Mouse (Mus musculus): ENCODE data around the gene Spem2. TPM values are rescaled to one million over a fixed set of nuclear protein-coding genes. Genes with fewer than 3 reads are reported as not detected.
A peak's percentile ranks its signal among the peaks of the same experiment; 100 is the strongest.

Gene Spem2
- polyA plus RNA-seq, 1 experiment from 2014 or later = not detected

GRCm38 (mm10) chr11:69848021-69848420, 29.8 kb upstream of the Spem2 start:
- WGBS = 95% methylated on average over 6 of the region's 6 CpGs
- Histone ChIP-seq H3K9ac (0 out of 2 replicates have a peak overlapping the region, but pooled peaks have one; percentile 84), H3K4me1 (peaks cover 31% of the 10 kb centered on the region), H3K4me3 (peak overlapping the region; percentile 73), H3K27me3 (no peaks in the 10 kb centered on the region), H3K4me2 (peak overlapping the region; percentile 72), H3K27ac (no peak overlapping the region), H3K36me3 (ENCODE audit: poor library complexity, severe bottlenecking) (peaks cover 43% of the 10 kb centered on the region), H3K9me3 (replicated peaks) (no peaks in the 10 kb centered on the region)
- ATAC-seq = no peak

GRCm38 (mm10) chr11:69846738-69847688, 28.7 kb upstream of the Spem2 start:
- Histone ChIP-seq H3K27me3 (no peaks in the 10 kb centered on the region), H3K9ac (peak overlapping the region; percentile 84), H3K9me3 (replicated peaks) (no peaks in the 10 kb centered on the region), H3K4me3 (peak overlapping the region; percentile 73), H3K4me1 (peaks cover 31% of the 10 kb centered on the region), H3K27ac (peak overlapping the region; percentile 94), H3K4me2 (peak overlapping the region; percentile 72), H3K36me3 (ENCODE audit: poor library complexity, severe bottlenecking) (peaks cover 39% of the 10 kb centered on the region)
- 15% methylated on average over 36 of the region's 37 CpGs for WGBS
- ATAC-seq = peak; percentile 60

- Histone ChIP-seq H3K4me1 (peaks cover 31% of the 10 kb centered on the region), H3K4me3 (peak within 1 kb of the TSS; percentile 73), H3K36me3 (ENCODE audit: poor library complexity, severe bottlenecking) (peaks cover 31% of the 10 kb centered on the region), H3K27ac (peak within 1 kb of the TSS; percentile 94), H3K27me3 (no peaks in the 10 kb centered on the region), H3K9me3 (replicated peaks) (no peaks in the 10 kb centered on the region), H3K4me2 (peak within 1 kb of the TSS; percentile 72), H3K9ac (peak within 1 kb of the TSS; percentile 84)
- under 1% methylated on average over 33 of the region's 38 CpGs for WGBS
- ATAC-seq = peak; percentile 94
Measured at GRCm38 (mm10) chr11:69846198-69846680, 28.0 kb upstream of the Spem2 start, which contains the start of gene Plscr3. TSS of gene Plscr3 (plus strand) at chr11:69846376.

- H3K4me3 ChIP-seq = peak overlapping the region; percentile 94
- H3K27ac ChIP-seq = peak overlapping the region; percentile 96
- H3K4me1 ChIP-seq = peaks cover 40% of the 10 kb centered on the region
- peak overlapping the region; percentile 94 for H3K4me2 ChIP-seq
- H3K36me3 ChIP-seq (ENCODE audit: poor library complexity, severe bottlenecking) = peaks cover 3% of the 10 kb centered on the region; the same call in 1 of the 2 replicates
- H3K27me3 ChIP-seq = 0 out of 2 replicates have a peak, but pooled peaks cover under 1% of the 10 kb centered on the region
- peak; percentile 4; the same call in 1 of the 2 replicates for ATAC-seq
- no peaks in the 10 kb centered on the region for H3K9me3 ChIP-seq (replicated peaks)
- peak overlapping the region; percentile 68 for H3K9ac ChIP-seq
- 2% methylated on average over 7 of the region's 7 CpGs for WGBS
Measured at GRCm38 (mm10) chr11:69838714-69839104, 20.4 kb upstream of the Spem2 start.

GRCm38 (mm10) chr11:69837952-69838713, 19.9 kb upstream of the Spem2 start, which contains the start of gene Tmem256:
TSS of gene Tmem256 (plus strand) at chr11:69838514.
- ATAC-seq = peak; percentile 92
- under 1% methylated on average over 34 of the region's 34 CpGs for WGBS
- Histone ChIP-seq H3K27ac (peak within 1 kb of the TSS; percentile 96), H3K4me3 (peak within 1 kb of the TSS; percentile 94), H3K9ac (peak within 1 kb of the TSS; percentile 96), H3K4me1 (peaks cover 45% of the 10 kb centered on the region), H3K4me2 (peak within 1 kb of the TSS; percentile 94), H3K9me3 (replicated peaks) (no peaks in the 10 kb centered on the region), H3K36me3 (ENCODE audit: poor library complexity, severe bottlenecking) (peaks cover 9% of the 10 kb centered on the region; the same call in 1 of the 2 replicates), H3K27me3 (peaks cover 4% of the 10 kb centered on the region; the same call in 1 of the 2 replicates)

- peak; percentile 72; the same call in 1 of the 2 replicates for ATAC-seq
- peak within 1 kb of the TSS; percentile 94 for H3K4me2 ChIP-seq
- WGBS = 1% methylated on average over 14 of the region's 32 CpGs
- peak within 1 kb of the TSS; percentile 96 for H3K9ac ChIP-seq
- H3K9me3 ChIP-seq (replicated peaks) = no peaks in the 10 kb centered on the region
- H3K4me1 ChIP-seq = peaks cover 49% of the 10 kb centered on the region
- peaks cover 15% of the 10 kb centered on the region for H3K36me3 ChIP-seq (ENCODE audit: poor library complexity, severe bottlenecking)
- H3K4me3 ChIP-seq = peak within 1 kb of the TSS; percentile 94
- H3K27ac ChIP-seq = peak within 1 kb of the TSS; percentile 96
- peaks cover 4% of the 10 kb centered on the region; the same call in 1 of the 2 replicates for H3K27me3 ChIP-seq
Measured at GRCm38 (mm10) chr11:69837604-69837951, 19.3 kb upstream of the Spem2 start, which contains the start of gene Nlgn2. TSS of gene Nlgn2 (minus strand) at chr11:69837784.

GRCm38 (mm10) chr11:69836703-69837576, 18.7 kb upstream of the Spem2 start:
- Histone ChIP-seq H3K36me3 (ENCODE audit: poor library complexity, severe bottlenecking) (peaks cover 21% of the 10 kb centered on the region), H3K4me1 (peaks cover 49% of the 10 kb centered on the region), H3K9ac (peak overlapping the region; percentile 96), H3K27me3 (peaks cover 4% of the 10 kb centered on the region; the same call in 1 of the 2 replicates), H3K4me2 (peak overlapping the region; percentile 94), H3K9me3 (replicated peaks) (no peaks in the 10 kb centered on the region), H3K27ac (peak overlapping the region; percentile 96), H3K4me3 (peak overlapping the region; percentile 94)
- 0 out of 2 replicates have a peak, but pooled peaks have one; percentile 7 for ATAC-seq
- 2% methylated on average over 49 of the region's 52 CpGs for WGBS

- Histone ChIP-seq H3K4me1 (peaks cover 49% of the 10 kb centered on the region), H3K4me3 (peak overlapping the region; percentile 94), H3K27me3 (peaks cover 4% of the 10 kb centered on the region; the same call in 1 of the 2 replicates), H3K9ac (peak overlapping the region; percentile 96), H3K36me3 (ENCODE audit: poor library complexity, severe bottlenecking) (peaks cover 28% of the 10 kb centered on the region), H3K4me2 (peak overlapping the region; percentile 94), H3K9me3 (replicated peaks) (no peaks in the 10 kb centered on the region), H3K27ac (peak overlapping the region; percentile 96)
- 7% methylated on average over 4 of the region's 4 CpGs for WGBS
- ATAC-seq = no peak
Measured at GRCm38 (mm10) chr11:69835966-69836335, 17.7 kb upstream of the Spem2 start.

- H3K27me3 ChIP-seq = peaks cover 4% of the 10 kb centered on the region; the same call in 1 of the 2 replicates
- H3K4me3 ChIP-seq = peak overlapping the region; percentile 94
- 0% methylated on average over 9 of the region's 9 CpGs for WGBS
- peak overlapping the region; percentile 96 for H3K27ac ChIP-seq
- ATAC-seq = no peak
- peaks cover 49% of the 10 kb centered on the region for H3K4me1 ChIP-seq
- no peaks in the 10 kb centered on the region for H3K9me3 ChIP-seq (replicated peaks)
- H3K4me2 ChIP-seq = peak overlapping the region; percentile 94
- peak overlapping the region; percentile 96 for H3K9ac ChIP-seq
- H3K36me3 ChIP-seq (ENCODE audit: poor library complexity, severe bottlenecking) = peaks cover 33% of the 10 kb centered on the region
Measured at GRCm38 (mm10) chr11:69835326-69835965, 17.2 kb upstream of the Spem2 start.

GRCm38 (mm10) chr11:69834001-69834549, 15.8 kb upstream of the Spem2 start:
- H3K27ac ChIP-seq = peak overlapping the region; percentile 96
- WGBS = 5% methylated on average over 36 of the region's 48 CpGs

More at GRCm38 (mm10) chr11:69834001-69834549, 15.8 kb upstream of the Spem2 start:
- H3K9ac ChIP-seq = peak overlapping the region; percentile 96
- peak overlapping the region; percentile 94 for H3K4me3 ChIP-seq
- no peaks in the 10 kb centered on the region for H3K9me3 ChIP-seq (replicated peaks)
- H3K36me3 ChIP-seq (ENCODE audit: poor library complexity, severe bottlenecking) = peaks cover 41% of the 10 kb centered on the region
- H3K4me2 ChIP-seq = peak overlapping the region; percentile 94
- peaks cover 46% of the 10 kb centered on the region for H3K4me1 ChIP-seq
- ATAC-seq = no peak
- H3K27me3 ChIP-seq = peaks cover 4% of the 10 kb centered on the region; the same call in 1 of the 2 replicates
